Mouse (Mus musculus) frontal cortex, postnatal 36 days (tissue): Measurements from ENCODE around the gene Gpn3.

Experiments
- DNase-seq, 2 experiments: peaks; one replicate each; pipeline ENCODE4 v3.0.0; 2022; ENCODE audit warnings: low spot score in 2 of 2

Gene Gpn3

GRCm38 (mm10) chr5:122422071-122422964 is 50.6 kb downstream of the Gpn3 start:
- DNase-seq = peak; percentile 91

- no peak for DNase-seq
Observed at GRCm38 (mm10) chr5:122423083-122423482, 51.4 kb downstream of the Gpn3 start.

- no peak for DNase-seq
Observed at GRCm38 (mm10) chr5:122425550-122425949, 53.9 kb downstream of the Gpn3 start.

GRCm38 (mm10) chr5:122430036-122430775 is 58.5 kb downstream of the Gpn3 start:
- no peak for DNase-seq

GRCm38 (mm10) chr5:122431221-122431620 is 59.5 kb downstream of the Gpn3 start:
- no peak for DNase-seq
